Mouse (Mus musculus): ENCODE measurements around the gene Cacna2d4.

Cacna2d4 gene

DNA sequence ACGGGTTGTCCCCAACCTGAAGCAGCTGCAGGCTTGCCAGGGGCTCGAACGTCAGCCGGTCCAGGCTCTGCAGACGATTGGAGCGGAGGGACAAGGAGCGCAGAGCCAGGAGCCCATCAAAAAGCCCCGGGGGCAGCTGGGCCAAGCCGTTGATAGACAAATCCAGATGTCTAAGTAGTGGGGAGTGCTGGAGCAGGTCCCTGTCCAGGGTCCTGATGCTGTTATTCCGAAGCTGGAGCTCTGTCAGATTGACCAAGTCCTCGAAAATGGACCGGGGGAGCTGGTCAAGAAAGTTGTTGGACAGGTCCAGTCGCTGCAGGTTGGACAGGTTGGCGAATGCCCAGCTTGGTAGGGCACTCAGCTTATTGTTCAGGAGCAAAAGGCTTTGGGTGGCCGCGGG, 84.2 kb downstream of the Cacna2d4 start:
- ChIA-PET POLR2A (interaction anchor here in 3 of 4 experiments (0.6 to 1.9 kb wide), 7 partner anchors 8 to 804 kb away, joined by 3 to 5 read pairs (median 3); no protein-coding TSS in a partner anchor), CTCF (interaction anchor here in 3 of 4 experiments (0.6 to 3.2 kb wide), 13 partner anchors 8 to 211 kb away, joined by 3 to 13 read pairs (median 3); no protein-coding TSS in a partner anchor)

DNA sequence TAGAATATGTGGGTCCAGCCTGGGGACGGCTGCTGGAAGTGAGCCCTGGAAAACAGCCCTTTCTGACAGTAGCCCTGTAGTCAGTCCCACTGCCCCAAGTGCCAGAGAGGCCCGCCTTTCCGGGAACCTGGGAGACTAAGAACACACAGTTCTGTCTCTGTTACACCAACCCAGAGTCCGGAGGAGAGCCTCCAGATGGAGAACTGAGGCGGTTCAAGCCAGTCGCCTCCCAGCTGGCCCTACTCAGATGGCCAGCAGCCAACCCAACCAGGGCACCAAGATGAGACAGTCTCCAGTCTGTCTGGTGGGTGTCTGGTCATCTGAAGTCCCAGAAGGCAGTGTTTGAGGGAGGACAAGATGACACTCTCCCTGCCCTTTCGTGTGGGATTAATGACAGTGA, 85.4 kb downstream of the Cacna2d4 start:
- ChIA-PET CTCF (interaction anchor here in 1 of 4 experiments (1.5 kb wide), 1 partner anchor 26 kb away, joined by 3 read pairs; no protein-coding TSS in a partner anchor), POLR2A (no interaction called here)

DNA sequence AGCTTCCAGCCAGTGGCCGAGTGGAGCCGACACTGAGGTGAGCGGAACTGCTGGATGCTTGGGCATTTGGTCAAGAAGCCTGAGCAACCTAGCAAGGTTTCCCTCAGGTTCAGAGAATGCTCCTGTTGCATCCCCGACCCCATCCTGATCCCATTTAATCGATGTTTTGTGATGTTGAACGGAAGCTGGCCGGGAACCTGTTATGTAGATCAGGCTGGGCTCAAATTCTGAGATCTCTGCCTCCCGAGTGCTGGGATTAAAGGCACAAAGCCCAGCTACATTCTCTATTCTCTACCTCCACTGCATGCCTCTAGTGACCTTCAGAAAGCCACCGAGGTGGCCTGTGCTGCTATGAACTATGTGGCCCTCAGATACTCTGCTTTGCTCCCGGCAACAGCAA, 88.5 kb downstream of the Cacna2d4 start:
- POLR2A ChIA-PET: interaction anchor here (0.6 to 1.7 kb wide), 13 partner anchors 8 to 126 kb away, joined by 3 to 7 read pairs (median 4); no protein-coding TSS in a partner anchor
- CTCF ChIA-PET: interaction anchor here (0.5 to 1.5 kb wide), 12 partner anchors 11 to 453 kb away, joined by 3 to 4 read pairs (median 3); no protein-coding TSS in a partner anchor

DNA sequence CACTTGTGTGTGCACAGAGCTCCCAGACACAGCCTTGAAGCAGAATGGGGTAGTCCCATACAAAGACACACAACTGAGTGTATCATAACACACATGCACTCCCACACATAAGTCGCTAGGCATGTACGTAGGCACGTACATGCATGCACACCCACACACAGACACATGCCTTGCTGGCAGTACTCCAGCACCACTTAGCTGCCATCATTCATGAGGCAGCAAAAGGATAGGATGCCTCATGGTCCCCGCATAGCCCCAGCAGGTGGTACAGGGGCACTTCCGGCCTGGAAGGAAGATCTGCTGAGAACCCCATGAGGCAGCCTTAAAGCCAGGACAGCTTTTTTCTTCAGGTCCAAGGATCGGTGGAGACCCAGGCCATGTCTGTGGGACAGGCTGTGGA, 89.7 kb downstream of the Cacna2d4 start:
- ChIA-PET CTCF (interaction anchor here in 1 of 4 experiments (1.2 kb wide), 1 partner anchor 59 kb away, joined by 3 read pairs; no protein-coding TSS in a partner anchor), POLR2A (interaction anchor here in 2 of 4 experiments (0.6 to 1.7 kb wide), 3 partner anchors 13 to 70 kb away, joined by 3 to 5 read pairs (median 4); no protein-coding TSS in a partner anchor)

DNA sequence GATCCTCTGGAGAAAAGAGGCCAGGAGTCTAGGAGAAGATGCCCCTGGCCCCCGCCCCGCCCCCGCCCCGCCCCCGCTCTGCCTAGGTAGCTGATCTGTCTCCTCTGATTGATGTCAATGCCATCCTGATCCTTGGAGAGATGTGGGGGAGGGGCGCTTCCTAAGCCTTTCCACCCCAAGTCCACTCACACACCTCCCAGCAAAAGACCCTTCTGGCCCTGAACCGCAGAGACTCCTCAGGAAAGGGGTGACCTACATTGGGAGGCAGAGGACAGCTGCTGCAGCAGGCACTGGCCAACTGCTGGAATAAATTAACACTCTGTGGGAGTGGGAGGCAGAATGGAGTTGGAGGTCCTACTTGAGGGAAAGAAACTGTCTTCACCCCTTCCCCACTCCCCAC, 90.2 kb downstream of the Cacna2d4 start:
- ChIA-PET POLR2A (no interaction called here), CTCF (interaction anchor here in 2 of 4 experiments (0.7 to 1.2 kb wide), 3 partner anchors 12 to 187 kb away, joined by 3 to 6 read pairs (median 5); no protein-coding TSS in a partner anchor)

DNA sequence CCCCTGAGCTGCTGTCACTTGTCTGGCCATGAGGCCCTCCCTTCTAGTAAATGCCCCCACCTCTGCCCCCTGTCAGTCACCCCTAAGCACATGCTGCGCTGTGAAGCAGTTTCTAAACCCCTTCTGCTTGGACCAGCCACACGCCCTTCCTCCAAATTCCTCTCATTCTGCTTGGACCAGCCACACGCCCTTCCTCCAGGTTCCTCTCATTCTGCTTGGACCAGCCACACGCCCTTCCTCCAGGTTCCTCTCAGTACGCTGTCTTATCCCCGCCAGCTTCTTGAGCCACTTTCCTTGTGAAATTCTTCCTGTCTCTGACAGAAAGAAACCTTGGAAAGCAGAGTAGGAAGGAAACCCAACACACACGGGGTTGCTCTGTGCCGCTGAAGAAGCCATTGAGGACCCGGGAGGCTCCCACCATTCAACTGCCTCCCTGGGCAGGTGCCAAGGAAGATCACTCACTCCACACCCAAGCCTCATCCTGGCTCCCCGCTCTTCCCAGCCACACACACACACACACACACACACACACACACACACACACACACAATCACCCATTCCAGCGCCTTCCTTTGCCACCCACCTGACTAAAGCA, 92.3 kb downstream of the Cacna2d4 start:
- CTCF ChIA-PET: interaction anchor here (0.6 to 1.4 kb wide), 11 partner anchors 8 to 1927 kb away, joined by 3 to 5 read pairs (median 3); no protein-coding TSS in a partner anchor
- POLR2A ChIA-PET: interaction anchor here (0.5 to 1.3 kb wide), 6 partner anchors 8 to 1646 kb away, joined by 3 to 5 read pairs (median 3); no protein-coding TSS in a partner anchor

DNA sequence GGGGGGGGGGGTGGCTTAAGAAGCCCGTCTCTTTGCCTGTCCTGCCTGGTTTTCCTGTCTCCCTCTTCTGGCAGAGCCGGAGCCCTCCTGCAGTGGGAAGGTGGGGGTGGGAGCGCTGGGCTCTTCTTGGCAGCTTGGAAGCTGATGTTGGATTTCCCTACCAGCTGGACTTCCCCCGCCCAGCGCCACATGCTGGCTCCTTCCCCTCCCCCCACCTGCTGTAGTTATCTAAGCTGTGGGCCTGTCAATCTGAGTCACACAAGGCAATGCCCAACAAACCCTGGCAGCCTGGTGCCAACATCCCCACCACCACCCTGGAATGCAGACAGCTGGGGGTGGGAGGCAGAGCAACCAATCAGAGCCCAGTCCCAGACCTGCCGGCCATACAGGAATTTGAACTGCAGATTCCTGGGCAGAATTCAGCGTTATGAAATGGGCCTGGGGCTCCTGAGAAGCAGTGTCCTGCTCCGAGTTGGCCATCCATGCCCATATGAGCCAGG, 92.9 kb downstream of the Cacna2d4 start:
- CTCF ChIA-PET: interaction anchor here (0.6 to 1.4 kb wide), 11 partner anchors 9 to 1926 kb away, joined by 3 to 5 read pairs (median 3); no protein-coding TSS in a partner anchor

DNA sequence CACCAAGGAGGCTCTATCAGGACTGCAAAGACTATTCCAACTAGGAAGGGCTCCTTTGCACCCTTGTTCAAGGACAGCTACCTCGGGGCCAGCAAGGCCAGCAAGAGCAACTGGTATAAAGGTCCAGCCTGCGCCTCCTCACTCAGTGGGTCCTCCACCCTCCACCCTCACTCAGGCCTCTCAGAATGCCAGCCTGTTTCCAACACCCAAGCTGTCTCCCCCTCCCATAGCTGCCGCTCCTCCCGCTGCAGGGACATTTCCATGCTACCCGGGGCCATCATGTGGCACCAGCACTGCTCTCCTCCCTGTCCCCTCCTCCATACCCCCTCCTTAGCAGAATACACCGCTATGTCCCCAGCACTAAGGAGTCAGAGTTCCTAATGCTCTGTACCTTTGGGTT, 93.6 kb downstream of the Cacna2d4 start:
- POLR2A ChIA-PET: interaction anchor here in 3 of 4 experiments (0.5 to 1.4 kb wide), 3 partner anchors 11 to 155 kb away, joined by 4 to 5 read pairs (median 4); partner anchors contain the start of gene Dcp1b (in 1 of the 3)

More for the DNA sequence above, 92.9 kb downstream of the Cacna2d4 start:
- POLR2A ChIA-PET: interaction anchor here in 2 of 4 experiments (0.5 to 1.3 kb wide), 5 partner anchors 120 to 1647 kb away, joined by 3 to 4 read pairs (median 3); partner anchors contain the start of gene Dcp1b (in 1 of the 2)

DNA sequence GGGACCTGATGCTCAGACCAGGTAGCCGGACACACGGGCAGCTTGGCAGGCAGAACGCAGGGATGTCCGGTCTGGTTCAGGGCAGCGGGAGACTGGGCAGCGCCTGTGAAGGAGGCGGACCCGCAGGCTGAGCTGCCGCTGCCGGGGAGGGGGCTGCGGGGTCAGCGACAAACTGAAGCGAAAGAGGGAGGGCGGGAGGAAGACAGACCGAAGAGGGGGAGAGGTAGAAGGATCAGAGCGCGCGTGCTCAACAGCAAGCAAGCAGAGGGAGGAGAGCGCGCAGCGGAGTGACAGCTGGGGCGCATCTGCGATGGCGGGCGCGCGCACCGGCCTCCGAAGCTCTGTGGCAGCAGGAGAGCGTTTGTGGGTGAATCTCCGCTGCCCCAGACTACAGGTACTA, 94.2 kb downstream of the Cacna2d4 start, which contains the start of gene Lrtm2:
TSS of gene Lrtm2 (minus strand) at position 261 of the 400 bp plus-strand sequence.
- CTCF ChIA-PET: interaction anchor here in 3 of 4 experiments (0.6 to 2.2 kb wide), 8 partner anchors 17 to 114 kb away, joined by 3 to 7 read pairs (median 5); no protein-coding TSS in a partner anchor
- POLR2A ChIA-PET: interaction anchor here in 3 of 4 experiments (0.6 to 2.2 kb wide), 8 partner anchors 10 to 1436 kb away, joined by 3 to 8 read pairs (median 4); no protein-coding TSS in a partner anchor

More for the DNA sequence above, 93.6 kb downstream of the Cacna2d4 start:
- CTCF ChIA-PET: interaction anchor here in 3 of 4 experiments (0.6 to 2.2 kb wide), 6 partner anchors 11 to 110 kb away, joined by 3 to 6 read pairs (median 4); no protein-coding TSS in a partner anchor

DNA sequence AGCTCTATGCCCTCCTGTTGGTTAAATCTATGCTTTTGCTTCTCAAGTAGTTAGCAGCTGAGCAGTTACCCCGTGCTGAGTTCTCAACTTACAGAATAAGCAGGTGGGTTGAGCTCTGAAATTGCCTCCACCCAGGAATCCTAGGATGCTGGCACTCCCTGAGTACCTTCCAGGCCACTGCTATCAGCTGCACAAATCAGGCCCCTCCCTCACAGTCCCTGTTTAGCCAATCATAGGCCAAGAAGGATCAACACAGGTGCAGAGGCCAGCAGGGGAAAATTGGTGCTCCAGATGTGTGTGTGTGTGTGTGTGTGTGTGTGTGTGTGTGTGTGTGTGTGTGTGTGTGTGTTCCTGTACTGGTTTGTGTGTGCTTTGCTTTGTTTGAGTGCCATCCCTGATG, 95.8 kb downstream of the Cacna2d4 start:
- POLR2A ChIA-PET: interaction anchor here in 3 of 4 experiments (0.7 to 2.2 kb wide), 11 partner anchors 8 to 311 kb away, joined by 3 to 8 read pairs (median 4); no protein-coding TSS in a partner anchor
- CTCF ChIA-PET: interaction anchor here in 3 of 4 experiments (0.6 to 2.4 kb wide), 16 partner anchors 9 to 1057 kb away, joined by 3 to 13 read pairs (median 4); no protein-coding TSS in a partner anchor

DNA sequence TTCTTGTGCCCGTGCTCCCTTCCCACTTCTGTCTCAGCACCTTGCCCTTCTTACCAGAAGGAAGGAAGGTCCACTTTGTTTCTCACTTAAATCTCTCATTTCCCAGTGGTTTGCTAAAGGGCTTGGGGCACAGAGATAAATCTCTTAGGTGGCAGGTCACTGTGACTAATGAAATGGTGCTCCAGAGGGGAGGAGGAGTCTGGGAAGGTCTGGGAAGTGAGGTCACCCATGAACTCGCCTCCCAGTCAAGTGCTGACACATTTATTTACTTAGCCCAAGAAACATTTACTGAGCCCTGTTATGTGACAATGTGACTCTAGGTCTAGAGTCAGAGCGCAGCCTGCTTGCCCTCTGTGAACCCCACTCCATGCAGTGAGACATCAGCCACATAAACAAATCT, 96.9 kb downstream of the Cacna2d4 start:
- ChIA-PET CTCF (interaction anchor here in 2 of 4 experiments (0.6 to 2.4 kb wide), 2 partner anchors 14 to 899 kb away, joined by 5 to 13 read pairs; no protein-coding TSS in a partner anchor), POLR2A (interaction anchor here in 1 of 4 experiments (1.1 to 1.2 kb wide), 2 partner anchors 9 to 23 kb away, joined by 3 to 6 read pairs; no protein-coding TSS in a partner anchor)

DNA sequence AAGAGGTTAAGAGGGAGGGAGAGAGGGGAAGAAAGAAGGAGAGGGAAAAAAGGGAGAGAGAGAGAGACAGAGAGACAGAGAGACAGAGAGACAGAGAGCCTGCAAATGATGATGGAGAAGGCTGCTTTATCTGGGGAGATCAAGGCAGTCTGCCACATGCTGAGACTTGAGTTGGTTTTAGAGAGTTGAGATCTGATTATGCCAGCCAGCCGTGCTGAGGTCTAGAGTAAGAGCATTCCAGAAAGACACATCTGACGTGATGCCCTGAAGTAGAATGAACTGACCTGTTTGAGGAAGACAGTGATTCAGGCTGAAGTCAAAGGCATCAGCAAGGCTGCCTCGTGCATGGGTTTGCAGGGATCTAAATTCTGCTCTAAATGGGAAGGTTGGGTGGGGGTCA, 97.5 kb downstream of the Cacna2d4 start:
- POLR2A ChIA-PET: no interaction called here
- CTCF ChIA-PET: no interaction called here

DNA sequence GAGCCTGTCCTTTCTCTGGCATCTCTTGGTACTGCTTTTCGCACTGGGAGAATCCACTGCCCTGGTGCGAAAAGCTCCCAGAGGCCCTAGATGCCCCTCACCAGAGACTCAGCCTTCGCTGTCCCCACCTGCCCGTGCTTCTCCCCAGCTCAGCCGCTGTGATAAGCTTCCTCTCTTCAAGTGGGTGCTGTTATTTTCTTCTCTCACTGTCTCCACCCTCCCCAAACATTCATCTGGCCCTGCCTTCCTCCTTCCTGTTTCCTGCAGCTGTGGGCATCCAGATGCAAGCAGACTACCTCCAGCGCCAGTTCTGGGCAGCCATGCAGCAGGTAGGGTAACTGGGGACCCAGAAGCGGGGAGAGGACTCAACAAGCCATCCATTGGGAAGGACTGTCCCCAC, 99.8 kb downstream of the Cacna2d4 start:
- POLR2A ChIA-PET: interaction anchor here in 3 of 4 experiments (0.5 to 1.7 kb wide), 5 partner anchors 8 to 112 kb away, joined by 3 to 7 read pairs (median 3); no protein-coding TSS in a partner anchor
- CTCF ChIA-PET: interaction anchor here in 1 of 4 experiments (0.6 to 1.2 kb wide), 4 partner anchors 11 to 108 kb away, joined by 3 read pairs; no protein-coding TSS in a partner anchor

DNA sequence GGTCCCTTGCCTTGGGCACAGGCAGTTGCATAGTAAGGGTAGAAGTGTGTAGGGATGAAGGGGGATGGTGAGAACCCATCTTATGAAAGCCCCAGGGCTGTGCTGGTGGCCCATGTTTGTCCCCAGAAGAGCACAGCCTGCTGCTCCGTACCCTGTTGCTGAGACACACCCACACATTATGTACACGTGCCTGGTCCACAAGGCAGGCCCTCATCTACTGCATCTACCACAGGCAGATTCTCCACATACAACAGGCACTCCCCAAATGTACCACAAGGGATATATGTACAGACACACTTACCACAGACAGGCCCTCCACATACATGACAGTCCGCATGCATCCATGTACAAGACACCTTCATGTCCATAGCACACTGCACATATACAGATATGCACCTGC, 101.0 kb downstream of the Cacna2d4 start:
- ChIA-PET CTCF (interaction anchor here in 2 of 4 experiments (0.6 to 1.1 kb wide), 2 partner anchors 107 to 117 kb away, joined by 3 to 5 read pairs; no protein-coding TSS in a partner anchor), POLR2A (no interaction called here)

DNA sequence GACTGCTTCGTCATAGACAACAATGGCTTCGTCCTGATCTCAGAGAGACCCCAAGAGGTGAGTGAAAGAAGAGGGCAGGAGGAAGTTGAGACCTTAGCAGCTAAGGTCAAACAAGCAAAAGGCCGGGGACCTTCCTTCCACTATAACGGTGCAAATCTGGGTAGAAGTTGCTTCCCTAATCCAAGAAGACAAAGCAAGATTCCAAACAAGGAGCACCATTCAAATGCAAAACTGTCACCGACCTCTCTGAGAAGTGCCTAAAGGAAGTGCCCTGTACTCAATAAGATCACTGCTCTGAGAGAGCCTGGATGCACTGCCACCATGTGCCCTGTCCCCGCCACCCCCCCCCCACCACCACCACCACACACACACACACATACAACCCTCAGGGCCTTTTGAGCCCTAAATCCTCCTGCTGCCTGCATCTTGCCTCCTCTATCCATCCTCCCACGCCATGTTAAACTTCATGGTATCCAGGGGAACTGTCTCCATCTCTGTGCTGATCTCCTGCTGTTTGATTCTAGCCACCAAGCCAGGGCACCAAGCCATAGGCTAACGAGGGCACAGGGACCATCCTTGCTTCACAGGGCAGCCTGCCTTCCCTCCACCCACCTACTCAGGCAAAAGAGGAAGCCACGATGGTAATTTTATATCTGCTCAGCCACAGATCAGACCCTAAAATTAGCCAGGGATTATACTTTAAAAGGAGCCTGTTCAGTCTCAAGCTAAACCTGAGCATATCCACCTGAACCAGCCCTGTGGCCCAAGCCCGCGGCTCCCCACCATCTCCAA, 102.0 kb downstream of the Cacna2d4 start:
- ChIA-PET POLR2A (interaction anchor here in 2 of 4 experiments (0.7 to 3.3 kb wide), 4 partner anchors 11 to 242 kb away, joined by 3 to 14 read pairs (median 4); no protein-coding TSS in a partner anchor), CTCF (interaction anchor here in 3 of 4 experiments (0.6 to 1.5 kb wide), 4 partner anchors 11 to 163 kb away, joined by 3 to 6 read pairs (median 5); partner anchors contain the start of gene Dcp1b (in 1 of the 3))

DNA sequence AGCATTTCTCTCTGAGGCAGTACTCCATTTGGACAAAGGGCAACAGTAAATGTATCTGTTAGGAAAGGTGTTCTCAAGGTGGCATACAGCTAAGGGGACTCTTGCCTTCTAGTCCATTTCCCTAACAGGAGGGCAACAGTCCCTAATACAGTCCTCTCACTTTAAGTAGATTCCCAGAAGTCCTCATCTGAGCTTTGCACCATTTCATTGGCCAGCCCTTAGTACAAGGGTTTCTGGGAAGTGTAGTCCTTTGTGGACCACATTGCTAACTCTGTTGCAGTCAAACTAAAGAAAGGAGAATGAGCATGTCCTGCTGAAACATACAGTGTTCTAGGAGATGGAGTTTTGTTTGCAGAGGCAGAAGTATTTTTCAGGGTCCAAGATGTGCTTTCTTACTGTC, 105.1 kb downstream of the Cacna2d4 start:
- CTCF ChIA-PET: interaction anchor here in 2 of 4 experiments (0.6 to 1.0 kb wide), 4 partner anchors 21 to 695 kb away, joined by 3 read pairs; partner anchors contain the start of gene Dcp1b (in 1 of the 2)
- POLR2A ChIA-PET: interaction anchor here in 3 of 4 experiments (0.6 to 3.3 kb wide), 6 partner anchors 8 to 17 kb away, joined by 3 to 14 read pairs (median 4); partner anchors contain the start of gene Lrtm2 (in 1 of the 3)

DNA sequence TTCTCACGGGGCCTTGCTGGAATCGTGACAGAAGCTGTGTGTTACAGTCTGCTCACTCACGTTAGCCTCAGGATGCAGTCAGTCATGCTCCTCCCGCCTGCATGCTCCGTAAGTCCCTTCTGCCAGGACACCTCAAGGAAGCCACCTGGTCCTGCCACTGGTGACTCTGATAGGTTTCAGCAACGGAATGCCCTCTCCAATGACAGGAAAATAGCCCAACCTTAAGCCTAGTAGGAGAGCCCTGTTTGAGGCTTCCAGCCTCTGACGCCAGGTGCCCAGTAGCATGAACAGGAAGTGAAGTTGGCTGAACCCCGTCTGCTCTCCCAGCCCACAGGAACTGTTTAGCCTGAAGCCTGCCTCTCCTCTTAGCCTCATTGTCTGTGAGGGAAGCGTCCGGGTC, 109.9 kb downstream of the Cacna2d4 start:
- ChIA-PET POLR2A (no interaction called here), CTCF (interaction anchor here in 1 of 4 experiments (1.0 kb wide), 1 partner anchor 126 kb away, joined by 5 read pairs; no protein-coding TSS in a partner anchor)
